Mouse (Mus musculus) CH12.LX (cell line): ENCODE measurements around the gene Nr2e1. TPM values are rescaled to one million over a fixed set of nuclear protein-coding genes. Genes with fewer than 3 reads are reported as not detected.

Experiments
- DNase-seq: peaks from one replicate; pipeline ENCODE4 v3.0.0-alpha.2; 2013; ENCODE audit errors: extremely low read depth
- H3K27ac ChIP-seq: 2 replicates; pipeline ENCODE4 v1.5.1; 2012; ENCODE audit warnings: low read depth, mild to moderate bottlenecking, control low read depth, moderate library complexity; ENCODE audit not compliant: insufficient read depth
- H3K27me3 ChIP-seq: replicated peaks from 2 replicates; pipeline ENCODE3; 2012; ENCODE audit warnings: inconsistent platforms
- H3K36me3 ChIP-seq, 2 experiments: replicated peaks in 1 of 2; 2 replicates each; pipeline versions ENCODE3 to v1.6.1; 2012; ENCODE audit warnings: inconsistent platforms in 1 of 2, low read length in 1 of 2, mild to moderate bottlenecking in 1 of 2, mixed read lengths in 1 of 2, moderate library complexity in 1 of 2; ENCODE audit not compliant: control insufficient read depth in 1 of 2, insufficient read depth in 1 of 2
- H3K4me1 ChIP-seq, 2 experiments: 2 replicates each; pipeline ENCODE4 v1.6.1; 2012; ENCODE audit warnings: inconsistent platforms in 1 of 2, moderate library complexity in 1 of 2; ENCODE audit not compliant: insufficient read depth in 2 of 2, control insufficient read depth in 1 of 2
- H3K4me2 ChIP-seq: 2 replicates; pipeline ENCODE4 v1.6.1; 2012; ENCODE audit warnings: low read depth, mild to moderate bottlenecking, control low read depth; ENCODE audit not compliant: poor library complexity, insufficient read depth, severe bottlenecking
- H3K4me3 ChIP-seq, 3 experiments: fragments of 150-350 bp in 1 of 3; sonication (generic) in 1 of 3; replicated peaks in 1 of 3; 2 replicates each; pipeline versions ENCODE3 to v1.5.1; 2011 to 2012; ENCODE audit warnings: low read depth in 2 of 3, low read length in 2 of 3, mild to moderate bottlenecking in 2 of 3, moderate library complexity in 2 of 3, control low read depth in 1 of 3, improper control_type of control experiment in 1 of 3, inconsistent platforms in 1 of 3, mixed read lengths in 1 of 3; ENCODE audit not compliant: poor library complexity in 1 of 3
- H3K79me2 ChIP-seq: replicated peaks from 2 replicates; pipeline ENCODE4 v1.6.1; 2012; ENCODE audit warnings: mild to moderate bottlenecking, moderate library complexity; ENCODE audit not compliant: control insufficient read depth, poor library complexity, insufficient read depth, severe bottlenecking; ENCODE audit errors: extremely low read depth
- H3K9ac ChIP-seq: 2 replicates; pipeline ENCODE4 v1.6.1; 2012; ENCODE audit warnings: low read depth, mild to moderate bottlenecking, control low read depth, moderate library complexity; ENCODE audit not compliant: insufficient read depth
- H3K9me3 ChIP-seq: replicated peaks from 2 replicates; pipeline ENCODE3; 2012; ENCODE audit warnings: low read length, inconsistent platforms, mixed read lengths
- BHLHE40 ChIP-seq: IDR thresholded peaks from 2 replicates; pipeline ENCODE4 v1.6.1; 2011; ENCODE audit warnings: mild to moderate bottlenecking, low read depth, low read length, improper control_type of control experiment
- CHD1 ChIP-seq: IDR thresholded peaks from 2 replicates; pipeline ENCODE4 v1.6.1; 2012; ENCODE audit warnings: low read depth, low read length, improper control_type of control experiment, inconsistent platforms
- CTCF ChIP-seq, 2 experiments: IDR thresholded peaks in 1 of 2; conservative IDR thresholded peaks in 1 of 2; 2 replicates each; pipeline ENCODE4 v1.5.1; 2011 to 2012; ENCODE audit warnings: low read depth in 2 of 2, low read length in 2 of 2, improper control_type of control experiment in 1 of 2, inconsistent platforms in 1 of 2, mild to moderate bottlenecking in 1 of 2, moderate library complexity in 1 of 2
- ELF1 ChIP-seq: IDR thresholded peaks from 2 replicates; pipeline ENCODE4 v1.6.1; 2014; ENCODE audit warnings: low read depth, mild to moderate bottlenecking, inconsistent platforms, low read length, improper control_type of control experiment
- EP300 ChIP-seq: IDR thresholded peaks from 2 replicates; pipeline ENCODE4 v1.6.1; 2011; ENCODE audit warnings: low read length, improper control_type of control experiment
- ETS1 ChIP-seq: conservative IDR thresholded peaks from 2 replicates; pipeline ENCODE4 v1.6.1; 2012; ENCODE audit warnings: low read depth, mild to moderate bottlenecking, inconsistent platforms, low read length, improper control_type of control experiment, moderate library complexity
- GABPA ChIP-seq: IDR thresholded peaks from 2 replicates; pipeline ENCODE4 v1.6.1; 2012; ENCODE audit warnings: low read depth, low read length, improper control_type of control experiment, inconsistent platforms; ENCODE audit not compliant: insufficient replicate concordance
- IRF4 ChIP-seq: IDR thresholded peaks from 2 replicates; pipeline ENCODE4 v1.6.1; 2014; ENCODE audit warnings: low read depth, mild to moderate bottlenecking, inconsistent platforms, low read length, improper control_type of control experiment
- JUN ChIP-seq: IDR thresholded peaks from 2 replicates; pipeline ENCODE4 v1.6.1; 2011; ENCODE audit warnings: low read depth, mild to moderate bottlenecking, low read length, improper control_type of control experiment, moderate library complexity; ENCODE audit not compliant: insufficient read depth
- JUND ChIP-seq: conservative IDR thresholded peaks from 2 replicates; pipeline ENCODE4 v1.6.1; 2011; ENCODE audit warnings: low read depth, low read length, improper control_type of control experiment
- MAFK ChIP-seq: IDR thresholded peaks from 2 replicates; pipeline ENCODE4 v1.6.1; 2011; ENCODE audit warnings: low read length, improper control_type of control experiment; ENCODE audit not compliant: insufficient replicate concordance
- MAX ChIP-seq: IDR thresholded peaks from 2 replicates; pipeline ENCODE4 v1.6.1; 2011; ENCODE audit warnings: low read length, improper control_type of control experiment
- MEF2A ChIP-seq: IDR thresholded peaks from 2 replicates; pipeline ENCODE4 v1.6.1; 2014; ENCODE audit warnings: low read depth, mild to moderate bottlenecking, inconsistent platforms, low read length, improper control_type of control experiment, borderline replicate concordance
- MXI1 ChIP-seq: IDR thresholded peaks from 2 replicates; pipeline ENCODE4 v1.6.1; 2011; ENCODE audit warnings: mild to moderate bottlenecking, low read depth, low read length, improper control_type of control experiment
- MYC ChIP-seq: IDR thresholded peaks from 2 replicates; pipeline ENCODE4 v1.6.1; 2011; ENCODE audit warnings: low read depth, mild to moderate bottlenecking, improper control_type of control experiment, low read length
- NELFE ChIP-seq: IDR thresholded peaks from 2 replicates; pipeline ENCODE4 v1.6.1; 2011; ENCODE audit warnings: low read depth, low read length, improper control_type of control experiment
- NRF1 ChIP-seq: IDR thresholded peaks from 2 replicates; pipeline ENCODE4 v1.6.1; 2014; ENCODE audit warnings: low read depth, mild to moderate bottlenecking, inconsistent platforms, low read length, improper control_type of control experiment, moderate library complexity
- POLR2A ChIP-seq: IDR thresholded peaks from 2 replicates; pipeline ENCODE4 v1.6.1; 2011; ENCODE audit warnings: low read depth, mild to moderate bottlenecking, improper control_type of control experiment, low read length
- RAD21 ChIP-seq: IDR thresholded peaks from 2 replicates; pipeline ENCODE4 v1.6.1; 2011; ENCODE audit warnings: low read depth, mild to moderate bottlenecking, low read length, improper control_type of control experiment, moderate library complexity
- RCOR1 ChIP-seq: conservative IDR thresholded peaks from 2 replicates; pipeline ENCODE4 v1.6.1; 2012; ENCODE audit warnings: low read depth, mild to moderate bottlenecking, inconsistent platforms, low read length, improper control_type of control experiment
- SIN3A ChIP-seq: IDR thresholded peaks from 2 replicates; pipeline ENCODE4 v1.6.1; 2012; ENCODE audit warnings: low read length, improper control_type of control experiment, inconsistent platforms
- SMC3 ChIP-seq: IDR thresholded peaks from 2 replicates; pipeline ENCODE4 v1.6.1; 2011; ENCODE audit warnings: low read depth, low read length, improper control_type of control experiment
- TBP ChIP-seq: conservative IDR thresholded peaks from 2 replicates; pipeline ENCODE4 v1.6.1; 2011; ENCODE audit warnings: low read depth, low read length, improper control_type of control experiment
- TCF12 ChIP-seq: IDR thresholded peaks from 2 replicates; pipeline ENCODE4 v1.6.1; 2014; ENCODE audit warnings: low read depth, mild to moderate bottlenecking, inconsistent platforms, low read length, improper control_type of control experiment
- UBTF ChIP-seq: IDR thresholded peaks from 2 replicates; pipeline ENCODE4 v1.6.1; 2012; ENCODE audit warnings: low read depth, mild to moderate bottlenecking, inconsistent platforms, low read length, improper control_type of control experiment, moderate library complexity
- USF1 ChIP-seq: IDR thresholded peaks from 2 replicates; pipeline ENCODE4 v1.6.1; 2014; ENCODE audit warnings: low read depth, mild to moderate bottlenecking, inconsistent platforms, low read length, improper control_type of control experiment
- USF2 ChIP-seq: conservative IDR thresholded peaks from 2 replicates; pipeline ENCODE4 v1.6.1; 2011; ENCODE audit warnings: low read depth, low read length, improper control_type of control experiment
- ZKSCAN1 ChIP-seq: IDR thresholded peaks from 2 replicates; pipeline ENCODE4 v1.6.1; 2012; ENCODE audit warnings: low read depth, inconsistent platforms, low read length, improper control_type of control experiment, borderline replicate concordance
- dilution Hi-C: fragments of 300-500 bp; cut with MboI; formaldehyde crosslinking; loops from 2 replicates; pipeline ENCODE4 v1.14.3; 2020; ENCODE audit warnings: low sequenced_read_pairs; ENCODE audit not compliant: extremely low pct_unique_long_range_greater_than_20kb, extremely low pct_ligation_motif_present
- in situ Hi-C: fragments of 300-500 bp; cut with MboI; formaldehyde crosslinking; loops from 3 replicates; pipeline ENCODE4 v1.14.3; 2019; ENCODE audit warnings: low sequenced_read_pairs, low pct_ligation_motif_present, low pct_unique_long_range_greater_than_20kb, mixed read lengths
- polyA plus RNA-seq: library from polyadenylated mRNA; unstranded; fragments of >175 nt; gene quantifications from 2 replicates; pipeline ENCODE4 v1.2.1, GENCODE M21; 2012; ENCODE audit warnings: low read depth; ENCODE audit not compliant: insufficient read length
- total RNA-seq, 2 experiments: library from RNA; depleted of rRNA; stranded (reverse); fragments of 300-350 nt in 1 of 2; fragments of >200 nt in 1 of 2; gene quantifications; 2 replicates each; pipeline ENCODE4 v1.2.3; 2012 to 2014

Nr2e1 gene
- total and polyA plus RNA-seq, 3 experiments = not detected

DNA sequence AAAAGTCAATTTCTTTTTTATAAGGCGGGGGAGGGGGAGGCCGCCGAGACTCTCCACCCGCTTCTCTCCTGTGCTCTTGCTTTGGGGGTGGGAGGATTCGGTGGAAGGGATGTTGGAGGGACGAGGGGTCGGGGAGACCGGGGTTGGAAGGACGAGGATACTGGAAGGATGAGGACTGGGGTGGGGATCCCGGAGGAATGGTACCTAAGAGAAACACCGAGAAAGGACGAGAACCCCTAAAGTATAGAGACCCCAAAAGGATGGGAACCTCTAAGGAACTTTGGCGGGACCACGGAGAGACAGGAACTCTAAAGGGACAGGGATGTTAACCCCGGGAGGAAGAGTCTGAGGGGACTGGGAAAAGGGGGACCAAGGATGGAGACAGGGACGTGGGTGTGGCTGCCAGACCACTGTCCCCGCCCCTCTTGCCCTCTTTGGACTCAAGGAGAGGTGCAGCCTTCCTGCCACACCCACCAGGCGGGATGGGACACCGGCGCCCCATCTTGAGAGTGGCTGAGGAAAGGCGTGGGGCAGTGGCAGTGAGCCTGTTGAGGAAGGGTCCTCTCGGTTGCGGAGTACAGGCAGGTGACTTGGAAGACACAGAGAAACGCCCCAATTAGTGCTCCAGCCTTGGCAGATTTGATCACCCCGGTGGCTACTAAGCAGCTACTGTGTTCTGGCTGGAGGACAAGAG is 8.7 kb upstream of the Nr2e1 start:
- Histone ChIP-seq H3K4me1 (peaks cover 6 to 12% of the 10 kb centered on the region in 2 experiments), H3K9me3 (no peaks in the 10 kb centered on the region), H3K9ac (peak overlapping the region; percentile 32; the same call in 1 of the 2 replicates), H3K79me2 (no peaks in the 10 kb centered on the region), H3K4me3 (peak overlapping the region; percentile 13 to 54 (median 42)), H3K27ac (no peak overlapping the region), H3K27me3 (peaks cover 37% of the 10 kb centered on the region), H3K36me3 (no peaks in the 10 kb centered on the region), H3K4me2 (peak overlapping the region; percentile 70)
- no peak for TF ChIP-seq TBP
- TF ChIP-seq MAX = no peak
- TF ChIP-seq CHD1 = no peak
- TF ChIP-seq JUND = no peak
- no peak for TF ChIP-seq MYC
- TF ChIP-seq RCOR1 = no peak
- TF ChIP-seq ZKSCAN1 = no peak
- in situ Hi-C loops = no loop called here
- no peak for DNase-seq
- dilution Hi-C loops = no loop called here

DNA sequence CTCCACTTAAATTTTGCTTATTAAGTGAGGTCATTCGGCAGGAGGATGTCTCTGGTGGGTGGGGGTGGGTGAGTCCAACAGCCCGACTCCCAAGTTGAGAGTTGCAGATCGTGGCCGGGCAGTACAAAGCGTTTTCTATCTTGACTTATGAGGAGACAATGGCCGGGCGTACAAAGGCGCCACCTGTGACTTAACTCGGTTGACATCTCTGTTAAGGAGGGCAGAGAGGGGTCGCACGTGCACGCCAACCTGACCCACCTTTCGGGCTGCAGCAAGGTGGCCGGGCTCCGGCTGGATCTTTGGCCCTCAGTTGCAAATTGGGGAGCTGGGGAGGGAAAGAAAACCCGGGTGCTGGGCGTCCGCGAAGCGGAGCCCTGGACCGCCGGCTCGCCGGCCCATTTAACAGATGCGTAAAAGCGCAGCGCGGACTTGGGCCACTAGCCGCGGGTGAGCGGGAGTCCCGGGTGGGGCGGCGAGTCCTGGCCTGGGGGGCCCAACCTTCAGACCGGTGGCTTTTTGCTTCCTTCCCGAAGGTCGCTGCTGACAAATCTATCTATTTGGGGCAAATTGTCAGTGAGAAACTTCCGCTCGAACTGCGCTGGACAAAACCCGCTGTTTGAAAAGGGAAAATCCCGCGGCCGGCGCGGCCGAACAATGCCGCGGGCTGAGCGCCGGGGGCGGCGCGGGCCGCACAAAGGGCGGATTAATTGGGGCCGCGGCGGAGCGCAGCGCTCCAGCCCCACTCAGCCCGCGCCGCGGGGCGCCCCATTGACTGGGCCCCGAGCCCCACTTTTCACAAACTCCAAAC is 8.0 kb upstream of the Nr2e1 start:
- H3K4me2 ChIP-seq = peak overlapping the region; percentile 70
- in situ Hi-C loops = no loop called here
- H3K27ac ChIP-seq = no peak overlapping the region
- H3K4me1 ChIP-seq = peaks cover 6 to 12% of the 10 kb centered on the region in 2 experiments
- dilution Hi-C loops = no loop called here
- H3K27me3 ChIP-seq = peaks cover 37% of the 10 kb centered on the region
- H3K79me2 ChIP-seq = no peaks in the 10 kb centered on the region
- H3K9ac ChIP-seq = peak overlapping the region; percentile 32; the same call in 1 of the 2 replicates
- H3K4me3 ChIP-seq = peak overlapping the region in 2 of 3 experiments; percentile 42 to 54
- H3K9me3 ChIP-seq = no peaks in the 10 kb centered on the region
- no peaks in the 10 kb centered on the region for H3K36me3 ChIP-seq
- peak; percentile 23 for DNase-seq
- TF ChIP-seq UBTF (0 out of 2 replicates have a peak, but pooled peaks have one; percentile 33), ELF1 (no peak), MAFK (no peak), USF2 (no peak), MAX (peak; percentile 38; the same call in 1 of the 2 replicates), JUN (no peak), JUND (no peak), ZKSCAN1 (no peak), ETS1 (no peak), BHLHE40 (peak; percentile 80), GABPA (no peak), MXI1 (peak; percentile 34; the same call in 1 of the 2 replicates), NRF1 (no peak), NELFE (no peak), EP300 (no peak), RCOR1 (no peak), SIN3A (0 out of 2 replicates have a peak, but pooled peaks have one; percentile 25), MEF2A (peak; percentile 59; the same call in 1 of the 2 replicates), USF1 (no peak), TCF12 (no peak), TBP (no peak), CTCF (conservative IDR thresholded peaks at IDR 0.05 in 1 of 2, IDR thresholded peaks at IDR 0.05 in 1 of 2; ENCODE audit: low read depth in 2 of 2, low read length in 2 of 2) (peak in 1 of 2 experiments; percentile 16; a peak in 1 of 4 replicates), SMC3 (no peak), IRF4 (no peak), MYC (no peak), RAD21 (no peak), POLR2A (no peak)
